Mouse (Mus musculus) left cerebral cortex, adult 8-10 months (tissue): Measurements from ENCODE around the gene Zfp553. TPM values are rescaled to one million over a fixed set of nuclear protein-coding genes. Genes with fewer than 3 reads are reported as not detected.

ENCODE experiments used
- DNase-seq, 2 experiments: peaks; one replicate each; pipeline ENCODE4 v3.0.0; 2022; ENCODE audit warnings: low spot score in 2 of 2
- total RNA-seq, 4 experiments: library from RNA; stranded (reverse); gene quantifications; 2 replicates each; pipeline ENCODE4 v1.2.4; 2022

The Zfp553 gene
- total RNA-seq, 4 experiments from 2014 or later: 18.2 to 21.2 (median 21.0) TPM

GRCm38 (mm10) chr7:127211014-127211745 is 21.7 kb upstream of the Zfp553 start:
- no peak for DNase-seq

- no peak for DNase-seq
Measured at GRCm38 (mm10) chr7:127212432-127213250, 20.2 kb upstream of the Zfp553 start.

GRCm38 (mm10) chr7:127213485-127213884 is 19.4 kb upstream of the Zfp553 start:
- DNase-seq: no peak

GRCm38 (mm10) chr7:127213930-127214329 is 18.9 kb upstream of the Zfp553 start:
- DNase-seq: no peak

- no peak for DNase-seq
Measured at GRCm38 (mm10) chr7:127214521-127214920, 18.3 kb upstream of the Zfp553 start.

- DNase-seq: no peak
Measured at GRCm38 (mm10) chr7:127214981-127215871, 17.6 kb upstream of the Zfp553 start.

- no peak for DNase-seq
Measured at GRCm38 (mm10) chr7:127216307-127216706, 16.6 kb upstream of the Zfp553 start.

GRCm38 (mm10) chr7:127217475-127217874 is 15.4 kb upstream of the Zfp553 start:
- DNase-seq: no peak

- DNase-seq: no peak
Measured at GRCm38 (mm10) chr7:127217901-127218642, 14.8 kb upstream of the Zfp553 start.

- DNase-seq: no peak
Measured at GRCm38 (mm10) chr7:127218670-127219069, 14.2 kb upstream of the Zfp553 start.

GRCm38 (mm10) chr7:127220440-127220839 is 12.4 kb upstream of the Zfp553 start:
- DNase-seq: no peak

GRCm38 (mm10) chr7:127223106-127223505 is 9.8 kb upstream of the Zfp553 start:
- no peak for DNase-seq

GRCm38 (mm10) chr7:127223515-127224478 is 9.1 kb upstream of the Zfp553 start:
- no peak for DNase-seq

GRCm38 (mm10) chr7:127224616-127225015 is 8.2 kb upstream of the Zfp553 start:
- DNase-seq: no peak

GRCm38 (mm10) chr7:127225147-127225995 is 7.5 kb upstream of the Zfp553 start:
- DNase-seq: no peak

GRCm38 (mm10) chr7:127228615-127229303 is 4.1 kb upstream of the Zfp553 start:
- DNase-seq: peak in 1 of 2 experiments; percentile 71

GRCm38 (mm10) chr7:127231376-127231775 is 1.5 kb upstream of the Zfp553 start:
- no peak for DNase-seq
